Mouse (Mus musculus) embryonic fibroblast, embryonic 13.5 days (primary cell): Measurements from ENCODE around the gene Crb1.

Source experiments
- CTCF ChIP-seq: IDR thresholded peaks from 2 replicates; pipeline ENCODE4 v1.5.1; 2011; ENCODE audit warnings: mild to moderate bottlenecking, control low read depth, low read length, moderate library complexity, borderline replicate concordance; ENCODE audit not compliant: insufficient read depth
- POLR2A ChIP-seq: IDR thresholded peaks from 2 replicates; pipeline ENCODE4 v1.6.1; 2011; ENCODE audit warnings: low read depth, mild to moderate bottlenecking, control low read depth, low read length, moderate library complexity

DNA sequence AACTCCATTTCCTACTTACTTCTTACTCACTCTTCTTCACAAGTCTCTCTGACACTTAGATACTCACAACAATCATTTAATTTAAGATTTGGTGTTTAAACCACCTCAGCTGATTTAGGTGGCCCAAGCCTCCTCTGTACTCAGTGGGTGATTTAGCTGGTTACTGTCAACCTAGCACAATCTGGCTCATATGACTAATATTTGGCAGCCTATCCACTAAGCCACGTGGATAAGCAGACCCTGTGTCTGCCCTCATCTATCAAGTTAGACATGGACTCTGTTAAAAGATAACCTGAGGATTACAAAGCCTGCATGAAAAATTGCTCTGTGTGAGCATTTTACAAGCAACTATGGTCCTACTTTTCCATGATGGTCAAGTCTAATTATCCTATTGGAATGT is 19.7 kb upstream of the Crb1 start:
- TF ChIP-seq CTCF (no peak), POLR2A (no peak)
